Mouse (Mus musculus) lung, postnatal 4 days (tissue): ENCODE results near the gene Glyat.
A peak's percentile ranks its signal among the peaks of the same experiment; 100 is the strongest.
"Not testable (repeated sequence)": the region's sequence is repeated elsewhere in the genome, so short reads cannot be mapped to it uniquely, and the experiment has no call there.

Experiments
- DNase-seq, 2 experiments: peaks; one replicate each; pipeline ENCODE4 v3.0.0; 2021

Glyat gene

GRCm38 (mm10) chr19:12633176-12633575, at the start of gene Glyat:
TSS of gene Glyat (plus strand) at chr19:12633308.
- DNase-seq, result no peak

GRCm38 (mm10) chr19:12585310-12585709, 47.8 kb upstream of the Glyat start:
- no peak for DNase-seq

GRCm38 (mm10) chr19:12591908-12592307, 41.2 kb upstream of the Glyat start:
- peak in 1 of 2 experiments; percentile 80 for DNase-seq

GRCm38 (mm10) chr19:12595135-12595529, 38.0 kb upstream of the Glyat start:
- DNase-seq, result no peak

GRCm38 (mm10) chr19:12595530-12596289, 37.4 kb upstream of the Glyat start:
- peak; percentile 68 to 69 for DNase-seq

- no peak for DNase-seq
Observed at GRCm38 (mm10) chr19:12596290-12597072, 36.6 kb upstream of the Glyat start.

GRCm38 (mm10) chr19:12597073-12597405, 36.1 kb upstream of the Glyat start:
- no peak for DNase-seq

GRCm38 (mm10) chr19:12598674-12599073, 34.4 kb upstream of the Glyat start:
- no peak for DNase-seq

GRCm38 (mm10) chr19:12599674-12600073, 33.4 kb upstream of the Glyat start, which contains the start of gene Gm4952:
TSS of gene Gm4952 (plus strand) at chr19:12599974.
- DNase-seq, result no peak

- no peak for DNase-seq
Observed at GRCm38 (mm10) chr19:12600684-12601480, 32.2 kb upstream of the Glyat start.

GRCm38 (mm10) chr19:12608336-12608735, 24.8 kb upstream of the Glyat start:
- no peak for DNase-seq

- DNase-seq, result no peak
Observed at GRCm38 (mm10) chr19:12613646-12614045, 19.5 kb upstream of the Glyat start.

- no peak for DNase-seq
Observed at GRCm38 (mm10) chr19:12634259-12634658, 1.2 kb downstream of the Glyat start.

- DNase-seq, result no peak
Observed at GRCm38 (mm10) chr19:12634963-12635362, 1.9 kb downstream of the Glyat start.

GRCm38 (mm10) chr19:12636863-12637262, 3.8 kb downstream of the Glyat start:
- no peak for DNase-seq

GRCm38 (mm10) chr19:12638049-12638448, 4.9 kb downstream of the Glyat start:
- no peak for DNase-seq

GRCm38 (mm10) chr19:12649511-12649910, 16.4 kb downstream of the Glyat start:
- DNase-seq, result no peak

GRCm38 (mm10) chr19:12666156-12666555, 33.0 kb downstream of the Glyat start:
- DNase-seq, result no peak

- DNase-seq, result not testable (repeated sequence)
Observed at GRCm38 (mm10) chr19:12668601-12669000, 35.5 kb downstream of the Glyat start.

GRCm38 (mm10) chr19:12670139-12670538, 37.0 kb downstream of the Glyat start, which contains the start of gene Olfr1442:
TSS of gene Olfr1442 (plus strand) at chr19:12670439.
- no peak for DNase-seq

GRCm38 (mm10) chr19:12671051-12671450, 37.9 kb downstream of the Glyat start:
- no peak for DNase-seq

GRCm38 (mm10) chr19:12677812-12678211, 44.7 kb downstream of the Glyat start, which contains the start of gene Olfr1443:
TSS of gene Olfr1443 (plus strand) at chr19:12678112.
- DNase-seq, result no peak

- DNase-seq, result no peak
Observed at GRCm38 (mm10) chr19:12684638-12685037, 51.5 kb downstream of the Glyat start.
